Mouse (Mus musculus) forebrain, embryonic 11.5 days (tissue): Measurements from ENCODE around the gene Vipr2. TPM values are rescaled to one million over a fixed set of nuclear protein-coding genes. Genes with fewer than 3 reads are reported as not detected.

Experiments
- ATAC-seq: fragments of 200-750 bp; cut with Nextera tagmentation; replicated peaks from 2 replicates; pipeline ENCODE4 v1.8.0; 2017; ENCODE audit warnings: moderate TSS enrichment; ENCODE audit not compliant: low FRiP score
- DNase-seq: peaks from one replicate; pipeline ENCODE4 v3.0.0-alpha.2; 2017; ENCODE audit warnings: low spot score
- H3K27ac ChIP-seq: fragments of 300-500 bp; sonication (generic); 2 replicates; pipeline ENCODE4 v1.5.1; 2014; ENCODE audit warnings: low read depth, low read length
- H3K27me3 ChIP-seq: fragments of 300-500 bp; sonication (generic); 2 replicates; pipeline ENCODE4 v1.6.1; 2014; ENCODE audit warnings: mild to moderate bottlenecking, low read length, mixed read lengths; ENCODE audit not compliant: control insufficient read depth, insufficient read depth
- H3K36me3 ChIP-seq: fragments of 300-500 bp; sonication (generic); 2 replicates; pipeline ENCODE4 v1.6.1; 2014; ENCODE audit warnings: mild to moderate bottlenecking, low read length, moderate library complexity, mixed read lengths; ENCODE audit not compliant: control insufficient read depth, insufficient read depth
- H3K4me1 ChIP-seq: fragments of 300-500 bp; sonication (generic); replicated peaks from 2 replicates; pipeline ENCODE4 v1.6.1; 2014; ENCODE audit warnings: low read length, mixed read lengths; ENCODE audit not compliant: control insufficient read depth, insufficient read depth
- H3K4me2 ChIP-seq: fragments of 300-500 bp; sonication (generic); 2 replicates; pipeline ENCODE4 v1.6.1; 2014; ENCODE audit warnings: low read depth, mild to moderate bottlenecking, low read length, moderate library complexity, mixed read lengths; ENCODE audit not compliant: severe bottlenecking
- H3K4me3 ChIP-seq: fragments of 300-500 bp; sonication (generic); 2 replicates; pipeline ENCODE4 v1.5.1; 2014; ENCODE audit warnings: low read depth, low read length
- H3K9ac ChIP-seq: fragments of 300-500 bp; sonication (generic); 2 replicates; pipeline ENCODE4 v1.6.1; 2014; ENCODE audit warnings: low read length
- H3K9me3 ChIP-seq: fragments of 300-500 bp; sonication (generic); 2 replicates; pipeline ENCODE4 v1.6.1; 2016; ENCODE audit warnings: low read length, mixed read lengths; ENCODE audit not compliant: control insufficient read depth
- WGBS: fragments of 180-500 bp; shearing (Covaris S2); extraction: QIAGEN DNeasy Blood & Tissue Kit; methylation state at CpG from one replicate; pipeline ENCODE4 v1.1.7; 2014; 5-methylcytosine and 5-hydroxymethylcytosine counted together
- polyA plus RNA-seq: library from polyadenylated mRNA; unstranded; fragments of >200 nt; fragmentation: Nextera tagmentation; extraction: Ambion mirVana; gene quantifications from 2 replicates; pipeline ENCODE4 v1.2.1, GENCODE M21; 2014

The Vipr2 gene
- polyA plus RNA-seq, 1 experiment from 2014 or later = 4.1 TPM

DNA sequence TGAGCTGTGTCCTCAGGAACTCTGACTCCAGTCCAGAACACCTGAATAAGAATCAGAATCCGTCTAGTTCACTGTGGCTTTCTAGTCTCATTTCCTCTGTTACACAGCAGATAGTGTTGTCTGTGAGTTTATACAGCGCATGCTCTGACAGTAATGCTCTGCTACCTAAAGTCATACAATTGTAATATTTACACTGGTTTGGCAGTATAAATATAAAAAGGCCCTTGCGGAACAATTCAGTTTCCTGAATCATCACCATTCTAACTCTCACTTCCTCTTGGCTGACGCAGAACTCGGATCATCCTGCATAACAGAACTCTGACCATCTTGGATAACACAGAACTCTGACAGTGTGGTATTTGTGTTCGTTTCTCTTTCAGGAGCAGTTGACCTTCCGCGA is 23.2 kb upstream of the Vipr2 start:
- ATAC-seq (no peak), DNase-seq (no peak)
- peaks cover 38% of the 10 kb centered on the region for H3K36me3 ChIP-seq
- peaks cover 6% of the 10 kb centered on the region; the same call in 1 of the 2 replicates for H3K9me3 ChIP-seq
- WGBS = 97% methylated on average over 8 of the region's 8 CpGs
- no peaks in the 10 kb centered on the region for H3K27me3 ChIP-seq
- no peak overlapping the region for H3K4me3 ChIP-seq
- H3K27ac ChIP-seq = no peak overlapping the region
- H3K4me2 ChIP-seq = no peak overlapping the region
- H3K4me1 ChIP-seq = no peaks in the 10 kb centered on the region
- H3K9ac ChIP-seq = no peak overlapping the region

- DNase-seq = no peak
- no peak overlapping the region for H3K4me3 ChIP-seq
- H3K27ac ChIP-seq = no peak overlapping the region
- no peak for ATAC-seq
- H3K4me2 ChIP-seq = no peak overlapping the region
- peaks cover 14% of the 10 kb centered on the region for H3K9me3 ChIP-seq
- peaks cover 54% of the 10 kb centered on the region for H3K36me3 ChIP-seq
- 95% methylated on average over 3 of the region's 3 CpGs for WGBS
- H3K4me1 ChIP-seq = no peaks in the 10 kb centered on the region
- no peaks in the 10 kb centered on the region for H3K27me3 ChIP-seq
- no peak overlapping the region for H3K9ac ChIP-seq
These were observed 21.4 kb upstream of the Vipr2 start for GRCm38 (mm10) chr12:116056112-116056511.

- no peak overlapping the region for H3K27ac ChIP-seq
- no peak overlapping the region for H3K4me2 ChIP-seq
- no peak overlapping the region for H3K4me3 ChIP-seq
- ATAC-seq (peak; percentile 6; the same call in 1 of the 2 replicates), DNase-seq (no peak)
- WGBS = 91% methylated on average over 5 of the region's 5 CpGs
- H3K9me3 ChIP-seq = peaks cover 17% of the 10 kb centered on the region
- H3K36me3 ChIP-seq = peaks cover 37% of the 10 kb centered on the region
- H3K9ac ChIP-seq = no peak overlapping the region
- no peaks in the 10 kb centered on the region for H3K4me1 ChIP-seq
- H3K27me3 ChIP-seq = no peaks in the 10 kb centered on the region
These were observed 15.8 kb upstream of the Vipr2 start for GRCm38 (mm10) chr12:116061561-116062193.

GRCm38 (mm10) chr12:116062194-116062583 is 15.3 kb upstream of the Vipr2 start:
- no peak; the same call in 1 of the 2 replicates for ATAC-seq

DNA sequence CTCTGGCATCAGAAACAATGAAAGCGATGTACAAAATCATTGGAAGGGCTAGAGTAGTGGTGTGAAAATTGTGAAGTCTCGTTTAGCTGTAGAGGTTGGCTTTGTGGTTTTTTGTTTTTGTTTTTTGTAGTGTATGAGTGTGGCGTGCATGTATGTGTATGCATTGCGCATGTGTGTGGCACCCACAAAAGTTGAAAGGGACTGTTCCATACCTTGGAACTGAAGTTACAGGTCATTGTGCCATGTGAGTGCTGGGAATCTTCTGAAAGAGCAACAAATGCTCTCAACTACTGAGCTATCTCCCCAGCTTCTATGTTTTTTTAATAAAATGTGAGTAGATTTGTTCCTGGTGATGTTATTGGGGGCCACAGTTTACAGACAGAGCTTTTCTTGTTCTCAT is 14.5 kb upstream of the Vipr2 start:
- Histone ChIP-seq H3K4me2 (no peak overlapping the region), H3K27me3 (no peaks in the 10 kb centered on the region), H3K9ac (no peak overlapping the region), H3K36me3 (peaks cover 29% of the 10 kb centered on the region), H3K27ac (no peak overlapping the region), H3K9me3 (peaks cover 14% of the 10 kb centered on the region), H3K4me3 (no peak overlapping the region), H3K4me1 (no peaks in the 10 kb centered on the region)
- ATAC-seq (no peak), DNase-seq (no peak)
- WGBS = 97% methylated on average over 4 of the region's 4 CpGs

More at GRCm38 (mm10) chr12:116062194-116062583, 15.3 kb upstream of the Vipr2 start:
- no peak for DNase-seq
- no peak overlapping the region for H3K4me3 ChIP-seq
- 96% methylated on average over 2 of the region's 2 CpGs for WGBS
- no peak overlapping the region for H3K9ac ChIP-seq
- H3K4me2 ChIP-seq = no peak overlapping the region
- H3K36me3 ChIP-seq = peaks cover 32% of the 10 kb centered on the region
- no peak overlapping the region for H3K27ac ChIP-seq
- no peaks in the 10 kb centered on the region for H3K4me1 ChIP-seq
- H3K27me3 ChIP-seq = no peaks in the 10 kb centered on the region
- peaks cover 14% of the 10 kb centered on the region for H3K9me3 ChIP-seq

DNA sequence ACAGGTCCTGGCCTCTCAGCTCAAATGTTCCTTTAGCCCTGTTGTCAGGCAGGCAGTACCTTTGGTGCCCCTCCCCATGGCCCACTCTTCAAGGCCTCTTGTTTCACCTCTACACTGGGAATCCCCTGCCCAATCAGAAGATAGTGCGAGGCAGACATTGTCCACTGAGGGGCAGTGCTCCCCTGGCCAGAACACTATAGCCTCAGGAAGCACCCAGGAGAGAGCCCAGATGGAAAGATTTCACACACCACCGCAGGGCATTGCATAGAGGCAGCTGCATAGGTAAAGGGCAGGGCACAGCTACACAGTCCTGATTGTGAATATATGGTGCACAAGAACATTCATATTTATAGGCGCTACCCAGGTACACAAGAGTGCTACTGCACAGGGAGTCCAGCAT is 6.5 kb upstream of the Vipr2 start:
- H3K27ac ChIP-seq = no peak overlapping the region
- ATAC-seq (peak; percentile 88), DNase-seq (peak; percentile 67)
- H3K9ac ChIP-seq = no peak overlapping the region
- WGBS = 29% methylated on average over 3 of the region's 3 CpGs
- no peaks in the 10 kb centered on the region for H3K36me3 ChIP-seq
- no peaks in the 10 kb centered on the region for H3K4me1 ChIP-seq
- no peaks in the 10 kb centered on the region for H3K9me3 ChIP-seq
- H3K4me2 ChIP-seq = no peak overlapping the region
- no peaks in the 10 kb centered on the region for H3K27me3 ChIP-seq
- no peak overlapping the region for H3K4me3 ChIP-seq

DNA sequence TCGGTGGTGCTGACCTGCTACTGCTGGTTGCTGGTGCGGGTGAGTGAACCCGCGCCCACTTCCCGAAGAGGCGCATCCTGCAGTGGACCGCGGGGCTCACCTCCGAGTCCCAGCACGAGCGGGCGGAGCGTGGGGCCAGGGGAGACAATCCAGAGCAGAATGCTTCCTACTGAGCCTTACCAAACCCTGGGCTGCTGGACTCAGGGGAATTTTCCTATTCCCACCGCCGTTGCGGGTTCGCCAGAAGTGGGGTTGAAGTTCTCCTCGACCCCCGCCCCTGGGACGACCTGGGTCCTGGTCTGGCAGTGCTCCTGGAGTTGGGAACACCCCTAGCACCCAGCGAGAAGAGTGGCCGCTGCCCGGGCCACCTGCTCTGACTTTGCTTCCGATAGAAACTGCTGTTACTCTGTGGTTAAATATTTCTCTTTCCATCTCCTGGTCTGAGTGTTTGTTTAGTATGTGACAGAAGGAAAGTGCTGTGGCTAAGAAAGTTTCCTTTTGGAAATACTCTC is 385 bp downstream of the Vipr2 start:
- DNase-seq (no peak), ATAC-seq (peak; percentile 59; the same call in 1 of the 2 replicates)
- Histone ChIP-seq H3K4me1 (no peaks in the 10 kb centered on the region), H3K4me2 (peak overlapping the region; percentile 91), H3K27ac (no peak overlapping the region), H3K27me3 (peaks cover 6% of the 10 kb centered on the region; the same call in 1 of the 2 replicates), H3K4me3 (peak overlapping the region; percentile 52), H3K9me3 (no peaks in the 10 kb centered on the region), H3K9ac (peak overlapping the region; percentile 77), H3K36me3 (no peaks in the 10 kb centered on the region)
- under 1% methylated on average over 24 of the region's 24 CpGs for WGBS

DNA sequence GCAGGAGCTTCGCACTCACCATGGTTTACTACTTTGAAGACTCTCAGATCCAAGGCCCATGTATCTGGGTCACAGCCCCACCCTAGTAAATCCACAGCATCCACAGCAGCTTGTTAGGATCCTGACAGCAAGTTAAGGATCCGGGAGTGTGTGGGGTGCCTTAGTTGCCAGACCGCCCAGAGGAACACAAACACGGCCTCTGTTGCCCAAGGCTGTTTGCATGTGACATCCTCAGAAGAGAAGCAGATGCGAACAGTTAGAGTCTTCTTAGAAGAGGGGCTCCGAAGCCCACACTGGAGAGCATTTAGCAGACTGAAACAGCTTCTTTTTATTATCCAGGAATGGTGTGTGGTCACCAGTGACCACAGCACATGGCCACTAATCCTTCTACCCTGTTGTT is 5.6 kb downstream of the Vipr2 start:
- Histone ChIP-seq H3K27ac (no peak overlapping the region), H3K4me3 (no peak overlapping the region), H3K4me2 (no peak overlapping the region), H3K9me3 (no peaks in the 10 kb centered on the region), H3K36me3 (no peaks in the 10 kb centered on the region), H3K27me3 (no peaks in the 10 kb centered on the region), H3K4me1 (no peaks in the 10 kb centered on the region), H3K9ac (no peak overlapping the region)
- ATAC-seq (no peak), DNase-seq (no peak)
- 87% methylated on average over 6 of the region's 6 CpGs for WGBS

DNA sequence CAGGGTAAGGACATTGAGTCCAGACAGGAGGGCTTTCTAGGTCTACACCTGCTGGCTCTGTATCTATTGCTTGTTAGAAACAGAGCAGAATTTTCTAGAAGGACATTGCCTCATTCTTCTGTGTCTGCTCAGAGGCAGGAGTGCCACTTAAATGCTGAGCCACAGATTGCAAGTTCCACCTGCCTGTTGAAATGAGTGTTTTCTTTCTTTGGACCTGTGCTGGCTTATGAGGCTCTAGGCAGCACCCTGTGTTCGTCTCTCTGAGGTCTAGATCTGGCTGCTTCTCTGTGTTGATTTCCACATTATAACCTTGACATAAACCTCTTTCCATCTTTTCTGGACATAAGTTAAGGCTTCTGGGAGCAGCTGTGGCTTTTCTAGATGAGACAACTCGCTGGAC is 6.8 kb downstream of the Vipr2 start:
- Histone ChIP-seq H3K9ac (no peak overlapping the region), H3K4me3 (no peak overlapping the region), H3K9me3 (no peaks in the 10 kb centered on the region), H3K4me2 (no peak overlapping the region), H3K4me1 (no peaks in the 10 kb centered on the region), H3K36me3 (no peaks in the 10 kb centered on the region), H3K27ac (no peak overlapping the region), H3K27me3 (no peaks in the 10 kb centered on the region)
- 83% methylated on average over 2 of the region's 2 CpGs for WGBS
- no peak for ATAC-seq
- DNase-seq = no peak
